Mouse (Mus musculus) gonadal fat pad, adult 2 months (tissue): Measurements from ENCODE around the gene St3gal6. TPM values are rescaled to one million over a fixed set of nuclear protein-coding genes. Genes with fewer than 3 reads are reported as not detected.

Experiments
- DNase-seq: peaks from one replicate; pipeline ENCODE4 v3.0.0-alpha.2; 2012; ENCODE audit warnings: low read depth
- polyA plus RNA-seq: library from polyadenylated mRNA; depleted of rRNA; stranded (reverse); fragments of >200 nt; gene quantifications from 2 replicates; pipeline ENCODE4 v1.2.3, GENCODE M21; 2012; rRNA removed

St3gal6 gene
- polyA plus RNA-seq, result 8.9 and 9.6 TPM in 2 replicates

DNA sequence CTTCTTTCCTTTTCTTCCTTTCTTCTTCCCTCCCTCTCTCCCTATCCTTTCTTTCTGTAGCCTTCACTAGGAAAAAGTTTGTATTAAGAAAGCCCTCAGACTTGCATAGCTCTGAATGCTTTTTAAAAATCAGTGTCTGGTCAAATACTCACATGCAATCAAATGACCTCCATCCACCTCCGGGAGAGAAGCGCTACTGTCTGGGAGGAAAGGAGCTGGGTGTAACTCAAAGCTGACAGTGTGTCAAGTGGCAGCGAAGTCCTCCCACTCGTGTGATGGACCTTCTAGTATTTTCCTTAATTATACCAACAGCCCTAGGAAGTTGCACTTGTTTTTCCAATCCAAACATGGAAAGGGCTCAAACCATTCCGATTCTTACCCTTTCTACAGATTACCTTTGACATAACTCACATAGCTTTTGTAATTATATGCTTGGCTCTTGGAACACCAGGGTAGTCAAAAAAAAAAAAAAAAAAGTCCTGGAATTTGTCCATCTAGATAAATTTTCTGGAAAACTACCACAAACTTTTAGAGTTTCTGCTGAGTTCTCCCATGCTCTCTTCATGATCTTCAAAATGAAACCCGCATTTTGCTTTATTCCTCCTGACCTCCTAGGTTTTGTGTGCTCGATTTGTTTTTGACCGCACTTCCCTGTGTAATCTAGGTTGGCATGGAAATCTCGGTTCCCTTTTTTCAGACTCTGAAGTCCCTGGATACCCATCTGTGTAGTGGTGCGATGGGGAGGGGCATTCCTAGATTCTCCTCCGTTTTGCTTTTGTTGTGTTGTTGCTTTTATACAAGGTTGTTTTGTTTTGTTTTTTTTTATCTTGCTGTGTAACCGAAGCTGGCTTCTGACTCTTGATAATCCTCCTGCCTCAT is at the start of gene St3gal6:
Gene St3gal6, minus strand, starts transcription at position 272 of the 879 bp plus-strand sequence.
- no peak for DNase-seq

DNA sequence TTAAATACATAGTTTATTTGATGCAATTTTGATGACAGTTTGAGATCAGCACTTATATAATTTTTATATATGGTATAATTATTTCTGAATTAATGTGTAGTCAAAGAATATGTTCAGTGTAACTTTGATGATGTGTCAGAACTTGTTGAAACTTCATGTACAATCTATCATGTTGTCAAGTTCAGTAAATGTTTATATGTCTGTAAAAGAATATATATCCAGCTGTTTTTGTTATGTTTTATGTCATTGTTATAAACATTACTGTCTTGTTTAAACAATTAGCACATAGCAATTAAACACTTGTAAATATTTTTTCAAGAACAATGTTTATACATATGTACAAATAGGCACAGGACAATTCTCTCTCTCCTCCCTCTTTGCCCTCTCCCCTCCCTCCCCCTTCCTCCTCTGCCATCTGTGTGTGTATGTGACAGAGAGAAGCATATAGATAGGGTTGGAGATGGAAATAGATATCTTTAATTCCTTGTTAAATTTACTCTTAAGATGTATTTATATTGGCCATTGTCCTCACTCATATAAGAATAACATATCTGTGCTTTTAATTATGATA is 46.7 kb upstream of the St3gal6 start:
- DNase-seq, result no peak

DNA sequence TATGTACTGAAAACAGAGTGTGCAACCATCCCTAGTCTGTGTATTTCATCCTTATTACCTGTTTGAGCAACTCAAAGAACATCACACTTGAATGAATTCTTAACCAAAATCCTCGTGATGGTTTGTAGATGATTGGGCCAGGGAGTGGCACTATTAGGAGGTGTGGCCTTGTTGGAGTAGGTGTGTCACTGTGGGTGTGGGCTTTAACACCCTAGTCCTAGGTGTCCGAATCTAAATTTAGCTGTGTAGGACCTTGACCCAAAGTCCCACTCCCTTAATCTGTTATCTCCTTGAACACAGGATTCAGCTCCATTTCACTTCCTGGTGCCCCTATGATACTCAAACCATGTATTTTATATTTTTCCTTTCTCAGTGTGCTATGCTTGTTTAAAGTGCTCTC is 37.2 kb upstream of the St3gal6 start:
- no peak for DNase-seq

DNA sequence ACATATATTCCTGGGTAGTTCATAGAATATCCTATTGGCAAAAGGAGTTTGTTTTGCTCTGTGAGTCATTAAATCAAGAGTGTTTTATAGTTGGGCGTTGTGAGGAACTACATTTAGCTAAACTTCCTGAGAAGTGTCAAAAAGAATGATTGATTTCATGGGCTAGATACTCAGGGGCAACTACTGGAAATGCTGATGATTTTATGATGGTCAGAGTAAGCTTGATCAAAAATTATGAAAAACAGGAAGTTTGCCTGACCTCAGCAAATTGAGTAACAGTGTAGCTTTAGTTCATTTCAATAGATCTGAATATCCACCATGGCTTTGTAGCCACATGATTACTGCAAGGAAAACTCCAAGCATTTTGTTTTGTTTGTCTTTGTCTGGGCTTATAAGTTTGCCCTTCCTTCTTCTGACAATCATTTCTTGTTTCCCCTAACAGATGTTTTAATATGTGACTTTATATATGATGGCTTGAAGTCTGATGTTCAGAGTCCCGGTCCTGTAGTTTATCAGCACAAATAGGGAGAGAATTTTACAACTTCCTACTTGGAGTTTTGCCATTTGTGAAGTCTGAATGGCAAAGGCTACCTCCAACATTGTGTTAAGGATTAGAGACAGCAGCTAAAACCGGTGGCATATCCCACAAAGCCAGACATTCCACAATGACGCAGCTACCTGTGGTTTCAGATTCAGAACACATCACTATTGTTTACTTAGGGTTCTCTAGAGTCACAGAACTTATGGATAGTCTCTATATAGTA is 32.2 kb upstream of the St3gal6 start:
- no peak for DNase-seq

DNA sequence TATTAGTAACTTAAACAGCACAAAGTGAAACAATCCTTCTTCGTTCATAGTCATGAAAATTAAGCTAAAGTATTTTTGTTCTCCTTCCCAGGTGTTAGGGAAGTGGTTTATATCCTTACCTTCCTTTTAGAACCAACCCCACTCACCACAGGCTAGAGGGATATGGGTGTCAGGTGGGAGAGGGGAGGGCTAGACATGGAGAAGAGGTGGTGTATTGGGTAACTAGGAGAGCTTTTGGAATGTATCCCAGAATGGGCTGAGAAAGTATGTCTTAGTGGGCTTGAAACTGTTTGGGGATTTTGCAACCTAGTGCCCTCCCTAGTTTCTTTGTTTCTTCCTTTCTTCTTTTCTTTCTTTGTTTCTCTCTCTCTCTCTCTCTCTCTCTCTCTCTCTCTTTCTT is 30.6 kb upstream of the St3gal6 start:
- no peak for DNase-seq

DNA sequence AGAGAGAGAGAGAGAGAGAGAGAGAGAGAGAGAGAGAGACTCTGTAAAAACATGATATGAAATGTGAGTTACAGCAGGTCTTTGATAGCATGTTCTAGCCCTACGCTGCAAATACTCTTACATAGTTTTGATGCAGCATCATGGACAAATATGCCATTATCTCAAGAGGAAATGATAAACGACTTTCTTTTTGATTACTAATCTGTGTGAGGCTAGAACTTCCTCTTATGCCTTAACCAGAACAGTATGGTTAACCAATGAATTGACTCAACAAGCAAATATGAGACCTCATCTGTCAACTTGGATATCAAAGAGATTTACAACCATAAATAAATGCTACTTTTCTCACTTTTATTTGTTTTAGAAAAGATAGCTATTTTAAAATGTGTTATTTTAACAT is 24.0 kb upstream of the St3gal6 start:
- DNase-seq, result no peak

DNA sequence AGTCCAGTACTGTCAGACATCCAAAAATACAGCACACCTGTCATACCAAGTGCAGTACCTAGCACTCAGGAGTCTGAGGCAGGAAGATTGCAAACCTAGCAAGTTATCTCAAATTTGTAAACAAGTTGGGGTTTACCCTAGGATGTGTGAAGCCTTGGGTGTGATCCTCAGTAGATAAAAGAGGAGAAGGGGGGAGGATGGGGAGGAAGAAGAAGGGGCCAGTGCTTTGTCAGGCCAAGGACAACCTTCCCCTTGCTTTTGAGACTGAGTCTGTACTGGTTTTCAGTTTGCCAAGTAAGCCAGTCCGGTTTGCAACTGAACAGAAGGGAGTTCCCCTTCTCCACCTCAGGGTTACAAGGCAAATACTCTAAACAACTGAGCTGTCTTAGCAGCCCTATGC is 22.1 kb upstream of the St3gal6 start:
- DNase-seq, result no peak

DNA sequence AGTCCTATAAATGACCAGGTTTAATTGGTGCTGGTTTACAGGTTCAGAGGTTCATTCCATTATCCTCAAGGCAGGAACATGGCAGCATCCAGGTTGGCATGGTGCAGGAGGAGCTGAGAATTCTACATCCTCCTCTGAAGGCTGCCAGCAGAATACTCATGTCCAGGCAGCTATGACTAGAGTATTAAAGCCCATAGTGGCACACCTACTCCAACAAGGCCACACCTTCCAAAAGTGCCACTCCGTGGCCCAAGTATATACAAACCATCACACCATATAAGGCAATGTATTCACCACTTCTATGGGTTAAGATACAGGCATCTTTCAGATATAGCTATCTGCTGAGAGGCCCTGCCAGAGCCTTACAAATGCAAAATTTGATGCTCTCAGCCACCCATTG is 15.4 kb upstream of the St3gal6 start:
- DNase-seq, result no peak

DNA sequence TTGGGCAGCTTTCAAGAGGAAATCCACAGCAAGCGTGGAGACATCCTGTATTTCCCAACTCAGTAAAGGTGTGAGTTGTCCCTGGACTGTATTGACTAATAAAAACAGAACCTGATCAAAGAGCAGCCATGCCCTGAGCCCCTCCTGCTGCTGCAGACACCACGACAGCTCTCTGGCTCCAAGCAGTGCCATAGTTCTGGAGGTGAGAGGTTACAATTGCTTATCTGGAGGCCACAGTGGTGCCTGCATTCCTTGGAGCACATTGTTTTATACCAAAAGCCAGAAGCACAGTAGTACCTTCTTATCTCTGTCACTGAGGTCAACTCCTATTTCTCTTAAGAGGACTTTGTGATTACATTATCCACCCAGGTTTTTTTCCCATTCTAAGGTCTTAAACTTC is 15.0 kb upstream of the St3gal6 start:
- no peak for DNase-seq

DNA sequence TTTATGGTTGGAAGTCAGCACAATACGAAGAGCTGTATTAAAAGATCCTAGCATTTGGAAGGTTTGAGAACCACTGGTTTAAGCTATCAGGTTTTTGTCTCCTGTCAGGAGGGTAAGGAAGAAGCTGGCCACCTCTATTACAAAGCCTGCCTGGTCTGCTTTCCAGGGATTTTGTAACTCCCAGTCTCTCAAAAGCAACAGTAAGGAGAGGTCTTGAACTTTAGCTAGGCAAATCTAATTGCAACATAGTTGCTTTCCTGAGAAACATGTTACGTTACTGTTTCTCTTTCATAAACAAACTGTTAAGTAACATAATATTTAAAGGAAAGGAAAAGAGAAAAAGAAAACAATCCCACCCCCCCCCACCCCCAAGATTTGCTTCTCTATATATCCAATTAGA is 12.0 kb upstream of the St3gal6 start:
- DNase-seq, result no peak

DNA sequence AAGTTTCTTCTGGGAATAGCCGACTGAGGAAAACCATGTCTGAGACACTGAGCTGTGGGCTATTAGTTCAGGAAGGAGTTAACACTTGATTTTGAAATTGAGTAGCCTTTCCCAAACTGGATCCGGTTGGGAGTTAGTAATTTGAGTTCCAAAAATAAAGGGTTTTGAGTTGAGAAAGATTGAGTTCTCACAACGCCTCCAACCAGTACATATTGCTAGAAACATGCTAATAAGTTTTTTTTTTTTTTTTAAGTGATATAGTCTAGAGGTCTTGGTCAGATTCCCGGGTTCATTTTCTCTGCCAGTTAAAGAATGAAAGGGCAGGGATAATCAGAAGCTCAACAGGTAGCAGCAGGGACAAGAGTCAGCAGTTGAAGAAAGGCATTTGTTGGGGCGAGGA is 11.2 kb upstream of the St3gal6 start:
- no peak for DNase-seq

DNA sequence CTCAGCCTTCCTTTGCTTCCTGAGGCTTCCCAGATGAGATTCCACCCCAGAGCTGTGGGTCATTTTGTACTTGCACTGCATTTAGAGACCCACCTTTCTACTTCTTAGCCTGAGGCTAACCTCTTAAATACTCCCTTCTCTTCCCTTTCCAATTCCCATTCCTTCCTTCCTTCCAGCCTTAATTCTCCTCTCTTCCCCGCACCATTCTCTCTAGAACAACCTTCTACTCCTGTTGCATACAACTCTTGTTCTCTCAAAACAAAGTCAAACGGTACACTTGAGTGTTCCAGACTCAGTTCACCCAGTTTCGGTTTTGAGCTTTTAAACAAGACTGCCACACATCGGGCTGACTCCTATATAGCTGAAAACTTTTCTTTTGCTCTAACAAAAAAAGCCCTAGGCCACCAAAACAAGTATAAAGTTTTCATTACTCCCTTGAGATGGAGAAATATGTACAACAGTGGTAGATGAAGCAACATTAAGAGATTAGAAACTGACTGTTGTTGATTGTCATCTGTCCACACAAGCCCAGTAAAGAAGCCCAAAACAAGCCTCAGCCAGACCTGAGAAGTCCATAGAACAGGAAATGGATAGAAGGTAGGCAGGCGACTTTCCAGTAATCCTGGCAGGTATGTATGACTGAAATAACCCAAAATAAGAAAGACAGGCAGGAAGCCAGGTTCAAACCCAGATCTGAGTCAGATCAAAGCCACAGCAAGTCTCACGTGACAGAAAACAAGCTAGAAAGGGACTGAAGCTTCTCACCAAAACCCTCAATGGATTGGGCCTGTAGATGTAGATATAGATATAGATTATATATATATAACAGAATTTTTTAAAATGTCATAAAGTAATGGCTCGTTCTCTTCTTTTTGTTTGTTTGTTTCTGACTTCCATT is 10.5 kb upstream of the St3gal6 start:
- DNase-seq, result no peak

DNA sequence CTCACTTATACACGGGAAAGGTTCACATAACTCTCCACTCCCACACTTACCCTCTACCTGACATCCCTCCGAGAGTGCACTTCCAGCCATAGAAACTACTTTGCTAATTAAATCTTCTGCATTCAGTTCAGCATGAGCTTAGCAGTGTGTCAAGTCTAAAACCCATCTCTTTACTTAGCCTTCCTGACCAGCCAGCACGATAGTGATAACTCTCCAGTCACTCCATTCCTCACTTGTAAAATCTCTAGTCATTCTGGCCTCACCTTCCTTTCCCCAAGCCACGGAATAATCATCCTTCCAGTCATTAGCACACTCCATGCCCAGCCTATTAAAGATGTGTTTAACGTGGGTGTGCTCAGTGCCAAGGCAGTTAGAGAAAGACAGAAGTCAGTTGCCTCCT is 9.7 kb upstream of the St3gal6 start:
- no peak for DNase-seq

DNA sequence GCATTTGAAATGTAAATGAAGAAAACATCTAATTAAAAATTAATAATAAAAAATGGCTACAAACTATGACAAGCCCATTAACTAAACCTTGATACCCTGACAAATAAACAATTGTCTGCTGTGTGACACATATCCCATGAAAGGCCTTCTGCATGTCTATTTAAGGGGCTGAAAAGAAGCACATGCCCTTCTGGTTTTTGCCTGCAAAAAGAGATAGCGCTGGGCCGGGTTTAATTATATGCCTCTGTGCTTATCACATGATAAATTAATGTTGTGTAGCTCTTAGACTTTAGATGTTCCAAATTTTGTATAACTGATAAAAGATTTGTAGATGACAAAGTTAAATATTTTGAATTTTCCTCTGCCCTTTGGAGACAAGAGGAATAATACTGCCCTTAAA is 9.2 kb upstream of the St3gal6 start:
- no peak for DNase-seq

DNA sequence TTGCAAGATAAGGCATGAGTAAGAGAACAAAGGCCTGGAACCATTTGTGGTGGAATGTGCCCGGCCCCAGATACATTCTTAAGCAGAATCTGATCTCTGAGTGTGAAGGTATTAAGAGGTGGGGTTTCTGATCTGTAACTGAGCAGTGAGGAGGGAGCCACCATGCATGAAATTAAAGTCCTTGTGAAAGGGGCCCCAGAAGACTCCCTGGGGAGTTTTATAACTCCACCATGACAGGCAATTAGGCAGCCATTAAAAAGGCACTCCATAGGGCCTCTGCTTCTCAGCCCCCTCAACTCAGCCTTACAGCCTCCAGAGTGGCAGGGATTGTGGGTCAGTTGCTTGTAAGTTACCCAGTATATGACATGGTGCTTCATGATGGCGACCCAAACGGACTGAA is 8.5 kb upstream of the St3gal6 start:
- no peak for DNase-seq

DNA sequence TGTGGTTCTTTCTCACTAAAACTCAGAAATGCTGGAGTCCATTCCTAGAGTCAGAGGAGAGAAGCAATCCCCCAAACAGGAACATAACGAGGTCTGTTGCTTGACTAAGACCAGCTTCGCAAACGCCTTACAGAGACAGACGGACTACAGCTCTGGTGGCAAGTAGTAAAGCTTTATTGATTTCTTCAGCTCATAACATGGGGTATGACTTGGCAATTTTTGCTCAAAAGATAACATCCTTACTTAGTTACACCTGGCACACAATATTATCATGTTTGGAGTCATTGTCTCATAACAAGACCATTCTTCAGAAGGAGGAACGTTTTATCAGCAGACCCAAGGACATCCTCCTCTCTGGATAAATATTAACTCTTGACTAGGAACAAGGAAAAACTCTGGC is 3.8 kb upstream of the St3gal6 start:
- DNase-seq, result no peak

DNA sequence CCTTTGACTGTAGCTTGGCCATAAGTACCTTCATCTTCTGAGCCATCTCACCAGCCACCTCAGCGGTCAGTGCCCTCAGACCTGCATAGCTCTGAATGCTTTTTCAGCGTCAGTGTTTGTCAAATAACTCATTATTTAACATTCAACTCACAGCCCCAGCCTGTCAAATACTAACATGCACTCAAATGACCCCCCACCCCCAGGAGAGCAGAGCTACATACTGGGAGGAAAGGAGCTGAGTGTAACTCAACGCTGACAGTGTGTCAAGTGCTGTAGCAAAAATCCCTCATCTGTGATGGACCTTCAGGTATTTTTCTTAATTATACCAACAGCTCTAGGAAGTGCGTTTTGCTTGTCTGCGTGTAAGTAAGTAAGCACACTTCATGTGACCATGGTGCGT is 2.7 kb upstream of the St3gal6 start:
- no peak for DNase-seq

DNA sequence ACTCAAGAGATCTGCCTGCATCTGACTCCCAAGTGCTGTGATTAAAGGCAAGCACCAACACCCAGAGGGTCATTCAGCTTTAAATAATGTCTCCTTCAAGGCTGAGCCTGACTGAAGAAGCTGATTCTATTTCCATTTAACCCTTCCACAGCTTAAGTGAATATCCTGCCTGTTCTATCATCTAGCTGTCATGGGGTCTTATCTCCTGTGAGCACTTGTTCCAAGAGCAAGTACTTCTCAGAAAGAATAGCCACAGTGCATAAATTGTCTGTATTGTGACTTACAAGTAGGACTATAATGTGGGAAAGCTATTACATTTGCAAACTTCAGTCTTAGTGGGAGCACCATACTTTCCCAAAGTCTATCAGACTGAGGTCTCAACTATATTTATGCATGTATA is 1.8 kb upstream of the St3gal6 start:
- DNase-seq, result no peak

DNA sequence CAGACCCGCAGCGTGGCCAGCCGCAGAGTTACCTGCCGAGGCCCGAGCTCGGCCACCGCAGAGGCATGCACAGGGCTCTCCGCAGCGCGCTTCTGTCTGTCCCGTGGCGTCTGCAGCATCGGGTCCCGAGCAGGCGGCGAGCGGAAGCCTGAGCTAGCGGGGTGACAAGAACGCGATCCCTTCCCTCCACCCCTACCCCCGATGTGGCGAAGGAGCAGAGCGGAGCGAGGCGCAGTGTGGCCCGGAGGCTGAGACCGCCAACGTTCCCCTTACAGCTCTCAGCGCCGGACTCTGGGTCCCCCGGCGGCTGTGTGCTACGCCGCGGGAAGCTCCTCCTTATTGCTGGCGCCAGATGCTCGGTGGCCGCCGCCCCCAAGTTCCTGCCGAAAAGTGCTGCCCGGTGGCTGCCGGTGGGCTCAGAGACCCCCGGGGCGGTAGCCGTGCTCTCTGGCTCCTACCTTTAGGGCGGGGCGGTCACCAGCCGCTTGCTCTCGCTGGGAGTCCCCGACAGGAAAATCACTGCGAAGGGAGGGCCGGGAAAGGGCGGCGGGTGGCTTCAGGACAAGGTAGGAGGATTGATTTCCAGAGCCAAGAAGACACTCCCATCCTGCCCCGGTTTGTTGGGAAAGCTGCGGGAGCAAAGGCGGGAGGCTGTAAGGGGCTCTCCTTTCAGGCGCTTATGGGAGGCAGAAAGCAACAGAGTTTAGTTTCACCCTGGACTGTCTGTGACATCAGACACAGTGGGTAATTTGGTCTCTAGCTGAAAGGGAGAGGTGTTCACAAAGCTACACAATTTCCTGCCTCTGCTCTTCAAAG is 791 bp downstream of the St3gal6 start:
- DNase-seq, result no peak

DNA sequence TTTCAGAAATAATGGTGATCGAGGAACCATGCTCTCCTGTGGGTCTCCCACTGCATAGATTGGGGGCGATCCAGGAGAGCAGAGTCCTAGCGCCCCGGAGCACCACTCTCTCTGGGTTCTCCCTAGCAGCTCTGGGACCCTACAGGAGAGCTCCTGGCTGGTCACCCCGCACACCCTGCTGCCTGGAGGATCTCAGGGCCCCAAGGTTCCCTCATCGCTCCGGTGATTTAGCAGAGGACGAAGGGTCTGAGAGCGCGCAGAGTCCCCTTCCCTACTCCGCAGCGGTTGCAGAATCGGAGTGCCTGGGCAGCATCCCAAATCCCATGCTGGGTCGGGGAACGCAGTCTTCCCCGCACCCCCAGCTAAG is 1.4 kb downstream of the St3gal6 start:
- DNase-seq, result no peak

DNA sequence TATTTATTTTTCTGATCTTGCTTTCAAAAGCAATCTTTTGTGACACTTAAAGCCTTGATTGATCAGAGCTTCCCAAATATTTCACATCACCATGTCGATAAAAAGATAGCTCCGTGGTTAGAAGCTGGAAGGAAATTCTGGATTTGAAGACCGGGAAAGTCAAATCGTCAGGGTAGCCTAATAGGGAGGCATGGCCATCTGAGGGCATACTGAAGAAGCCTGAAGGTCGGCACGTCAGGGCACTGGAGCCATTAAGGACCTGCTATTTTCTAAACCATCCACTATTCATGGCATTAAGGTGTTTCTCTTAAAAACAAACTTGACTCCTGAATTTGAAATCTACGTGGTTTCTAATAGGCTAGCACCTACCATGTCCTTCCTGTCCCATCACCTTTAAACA is 2.1 kb downstream of the St3gal6 start:
- DNase-seq, result no peak
